Mouse (Mus musculus): Measurements from ENCODE around the gene Slc13a4. TPM values are rescaled to one million over a fixed set of nuclear protein-coding genes. Genes with fewer than 3 reads are reported as not detected.

Gene Slc13a4
- polyA plus RNA-seq, 1 experiment from 2014 or later: 8.0 TPM

DNA sequence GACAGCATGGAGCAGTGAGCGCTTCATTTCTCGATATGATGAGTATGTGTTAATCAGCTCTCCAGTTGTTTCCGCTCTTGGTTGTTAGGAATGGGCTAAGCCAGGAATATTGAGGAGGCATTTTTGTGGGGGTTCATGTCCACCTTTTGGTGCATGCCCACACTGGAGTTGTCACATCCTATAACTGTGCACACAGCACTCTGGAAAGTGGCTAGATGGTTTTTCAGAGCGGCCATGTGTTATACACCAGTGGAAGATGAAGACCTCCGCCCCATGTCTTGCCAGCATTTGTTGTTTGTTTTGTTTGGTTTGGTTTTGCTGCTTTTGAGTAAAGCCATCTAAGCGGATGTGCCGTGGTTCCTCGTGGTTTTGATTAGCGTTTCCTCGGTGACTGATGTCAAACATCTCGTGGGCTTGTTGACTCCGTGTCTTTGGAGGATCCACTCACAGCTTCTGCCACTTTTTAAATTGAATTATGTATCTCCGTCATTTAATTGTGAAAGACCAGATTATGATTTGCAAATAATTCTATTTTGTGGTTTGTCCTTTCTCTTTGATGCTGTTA lies 50.2 kb downstream of the Slc13a4 start:
- no peak for ATAC-seq
- H3K4me2 ChIP-seq (ENCODE audit: low read length): no peak overlapping the region
- H3K36me3 ChIP-seq (ENCODE audit: control insufficient read depth, insufficient read depth, low read length): 0 out of 2 replicates have a peak, but pooled peaks cover 2% of the 10 kb centered on the region
- H3K4me3 ChIP-seq (ENCODE audit: low read depth, low read length): no peak overlapping the region
- no peak overlapping the region for H3K27ac ChIP-seq (ENCODE audit: low read length)
- H3K27me3 ChIP-seq (ENCODE audit: control insufficient read depth, insufficient read depth, low read depth, low read length): no peaks in the 10 kb centered on the region
- no peaks in the 10 kb centered on the region for H3K9me3 ChIP-seq (replicated peaks; ENCODE audit: control insufficient read depth, low read length, poor library complexity, severe bottlenecking)
- 86% methylated on average over 13 of the region's 13 CpGs for WGBS
- no peak overlapping the region for H3K9ac ChIP-seq (ENCODE audit: low read depth, low read length)
- H3K4me1 ChIP-seq (ENCODE audit: control insufficient read depth, insufficient read depth, low read length): peaks cover 18% of the 10 kb centered on the region

DNA sequence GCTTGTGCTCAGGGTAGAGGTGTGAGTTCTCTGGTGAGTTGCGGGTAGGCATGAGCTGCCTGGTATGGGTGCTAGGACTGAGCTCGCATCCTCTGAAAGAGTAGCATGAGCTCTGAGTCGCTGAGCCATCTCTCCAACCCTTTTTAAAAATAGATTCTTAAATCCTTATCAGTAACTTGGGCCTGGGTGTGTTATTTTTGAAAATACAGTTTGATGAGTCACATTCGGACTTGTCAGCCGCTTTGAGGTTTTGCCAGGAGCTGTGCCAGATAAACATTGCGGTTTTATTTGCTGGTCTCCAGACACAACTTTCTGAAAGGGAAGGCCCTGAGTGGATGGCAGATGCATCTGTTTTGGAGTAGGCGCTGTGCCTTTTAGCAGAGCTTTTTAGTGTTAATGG lies 51.2 kb downstream of the Slc13a4 start:
- H3K27ac ChIP-seq (ENCODE audit: low read length): no peak overlapping the region
- no peaks in the 10 kb centered on the region for H3K27me3 ChIP-seq (ENCODE audit: control insufficient read depth, insufficient read depth, low read depth, low read length)
- 92% methylated on average over 7 of the region's 7 CpGs for WGBS

GRCm38 (mm10) chr6:35255017-35255416 lies 52.9 kb downstream of the Slc13a4 start:
- H3K4me1 ChIP-seq (ENCODE audit: control insufficient read depth, insufficient read depth, low read length): peaks cover 18% of the 10 kb centered on the region
- peak overlapping the region; percentile 78 for H3K4me2 ChIP-seq (ENCODE audit: low read length)
- H3K4me3 ChIP-seq (ENCODE audit: low read depth, low read length): no peak overlapping the region
- no peaks in the 10 kb centered on the region for H3K9me3 ChIP-seq (replicated peaks; ENCODE audit: control insufficient read depth, low read length, poor library complexity, severe bottlenecking)
- ATAC-seq: no peak
- no peak overlapping the region for H3K27ac ChIP-seq (ENCODE audit: low read length)
- H3K27me3 ChIP-seq (ENCODE audit: control insufficient read depth, insufficient read depth, low read depth, low read length): no peaks in the 10 kb centered on the region
- 77% methylated on average over 12 of the region's 12 CpGs for WGBS
- no peaks in the 10 kb centered on the region for H3K36me3 ChIP-seq (ENCODE audit: control insufficient read depth, insufficient read depth, low read length)
- H3K9ac ChIP-seq (ENCODE audit: low read depth, low read length): no peak overlapping the region

More for the DNA sequence above, 51.2 kb downstream of the Slc13a4 start:
- H3K36me3 ChIP-seq (ENCODE audit: control insufficient read depth, insufficient read depth, low read length): no peaks in the 10 kb centered on the region
- no peak overlapping the region for H3K4me3 ChIP-seq (ENCODE audit: low read depth, low read length)
- H3K9me3 ChIP-seq (replicated peaks; ENCODE audit: control insufficient read depth, low read length, poor library complexity, severe bottlenecking): no peaks in the 10 kb centered on the region
- no peak overlapping the region for H3K4me2 ChIP-seq (ENCODE audit: low read length)
- no peak overlapping the region for H3K9ac ChIP-seq (ENCODE audit: low read depth, low read length)
- H3K4me1 ChIP-seq (ENCODE audit: control insufficient read depth, insufficient read depth, low read length): peaks cover 18% of the 10 kb centered on the region
- no peak for ATAC-seq

- Histone ChIP-seq H3K4me3 (ENCODE audit: low read depth, low read length) (no peak overlapping the region), H3K36me3 (ENCODE audit: control insufficient read depth, insufficient read depth, low read length) (no peaks in the 10 kb centered on the region), H3K9ac (ENCODE audit: low read depth, low read length) (0 out of 2 replicates have a peak overlapping the region, but pooled peaks have one; percentile 35), H3K27me3 (ENCODE audit: control insufficient read depth, insufficient read depth, low read depth, low read length) (no peaks in the 10 kb centered on the region), H3K9me3 (replicated peaks; ENCODE audit: control insufficient read depth, low read length, poor library complexity, severe bottlenecking) (no peaks in the 10 kb centered on the region), H3K4me1 (ENCODE audit: control insufficient read depth, insufficient read depth, low read length) (peaks cover 18% of the 10 kb centered on the region), H3K27ac (ENCODE audit: low read length) (no peak overlapping the region), H3K4me2 (ENCODE audit: low read length) (peak overlapping the region; percentile 78)
- WGBS: 61% methylated on average over 9 of the region's 9 CpGs
- ATAC-seq: no peak
Measured at GRCm38 (mm10) chr6:35254136-35254904, 53.6 kb downstream of the Slc13a4 start.

GRCm38 (mm10) chr6:35253474-35253873 lies 54.5 kb downstream of the Slc13a4 start:
- H3K36me3 ChIP-seq (ENCODE audit: control insufficient read depth, insufficient read depth, low read length): no peaks in the 10 kb centered on the region
- no peaks in the 10 kb centered on the region for H3K27me3 ChIP-seq (ENCODE audit: control insufficient read depth, insufficient read depth, low read depth, low read length)
- 45% methylated on average over 5 of the region's 5 CpGs for WGBS
- peaks cover 18% of the 10 kb centered on the region for H3K4me1 ChIP-seq (ENCODE audit: control insufficient read depth, insufficient read depth, low read length)
- peak overlapping the region; percentile 74; the same call in 1 of the 2 replicates for H3K9ac ChIP-seq (ENCODE audit: low read depth, low read length)
- H3K4me3 ChIP-seq (ENCODE audit: low read depth, low read length): peak overlapping the region; percentile 77
- H3K9me3 ChIP-seq (replicated peaks; ENCODE audit: control insufficient read depth, low read length, poor library complexity, severe bottlenecking): no peaks in the 10 kb centered on the region
- no peak for ATAC-seq
- no peak overlapping the region for H3K27ac ChIP-seq (ENCODE audit: low read length)
- peak overlapping the region; percentile 78 for H3K4me2 ChIP-seq (ENCODE audit: low read length)

DNA sequence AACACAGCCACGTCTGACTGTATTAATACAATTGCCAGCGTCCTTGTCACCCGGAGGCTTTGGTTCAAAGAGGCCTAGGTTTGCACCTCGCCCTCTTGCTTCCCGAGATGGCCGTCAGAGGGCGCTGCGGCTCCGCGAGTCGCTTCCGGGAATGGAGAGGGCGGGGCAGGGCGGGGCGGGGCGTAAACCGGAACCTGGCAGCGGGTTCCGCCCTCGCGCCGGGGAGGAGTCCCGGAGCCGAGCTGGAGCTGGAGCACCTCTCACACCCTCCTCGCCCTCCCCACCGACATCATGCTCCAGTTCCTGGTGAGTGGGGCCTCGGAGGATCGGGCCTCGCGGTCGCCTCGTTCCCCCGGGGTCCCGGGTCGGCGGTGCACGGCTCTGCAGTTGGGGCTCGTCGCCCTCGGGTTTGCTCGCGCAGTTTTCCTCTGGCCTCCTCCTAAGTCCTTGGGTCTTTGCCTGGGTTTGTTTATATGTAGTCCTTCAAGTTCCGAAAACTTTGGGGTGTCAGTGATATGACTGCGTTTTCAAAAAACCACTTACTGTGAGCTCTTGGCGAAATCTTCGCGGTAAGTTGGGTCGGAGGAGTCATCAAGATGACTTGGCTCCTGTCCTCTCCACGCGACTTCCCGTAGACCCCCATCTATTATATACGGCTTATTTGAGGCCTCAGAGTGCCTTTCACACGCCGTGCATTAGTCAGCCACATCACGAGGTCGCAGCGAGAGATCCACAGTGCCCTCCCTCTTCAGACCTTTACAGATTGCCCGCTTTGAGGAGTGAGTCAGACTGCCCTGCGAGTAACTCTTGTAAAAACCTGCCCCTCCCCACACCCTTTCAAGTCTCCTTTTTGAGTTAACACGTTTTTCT lies 55.2 kb downstream of the Slc13a4 start:
- Histone ChIP-seq H3K27me3 (ENCODE audit: control insufficient read depth, insufficient read depth, low read depth, low read length) (no peaks in the 10 kb centered on the region), H3K27ac (ENCODE audit: low read length) (peak overlapping the region; percentile 73), H3K4me2 (ENCODE audit: low read length) (peak overlapping the region; percentile 78), H3K9me3 (replicated peaks; ENCODE audit: control insufficient read depth, low read length, poor library complexity, severe bottlenecking) (no peaks in the 10 kb centered on the region), H3K9ac (ENCODE audit: low read depth, low read length) (peak overlapping the region; percentile 74), H3K4me3 (ENCODE audit: low read depth, low read length) (peak overlapping the region; percentile 77), H3K4me1 (ENCODE audit: control insufficient read depth, insufficient read depth, low read length) (peaks cover 18% of the 10 kb centered on the region), H3K36me3 (ENCODE audit: control insufficient read depth, insufficient read depth, low read length) (no peaks in the 10 kb centered on the region)
- under 1% methylated on average over 57 of the region's 60 CpGs for WGBS
- ATAC-seq: peak; percentile 84

- ATAC-seq: peak; percentile 63; the same call in 1 of the 2 replicates
Measured at GRCm38 (mm10) chr6:35251807-35252476, 56.0 kb downstream of the Slc13a4 start.

GRCm38 (mm10) chr6:35245086-35245485 lies 62.8 kb downstream of the Slc13a4 start:
- WGBS: 55% methylated on average over 5 of the region's 5 CpGs
- no peak overlapping the region for H3K27ac ChIP-seq (ENCODE audit: low read length)
- H3K9me3 ChIP-seq (replicated peaks; ENCODE audit: control insufficient read depth, low read length, poor library complexity, severe bottlenecking): no peaks in the 10 kb centered on the region
- H3K4me3 ChIP-seq (ENCODE audit: low read depth, low read length): no peak overlapping the region
- no peaks in the 10 kb centered on the region for H3K27me3 ChIP-seq (ENCODE audit: control insufficient read depth, insufficient read depth, low read depth, low read length)
- no peak overlapping the region for H3K9ac ChIP-seq (ENCODE audit: low read depth, low read length)
- H3K4me1 ChIP-seq (ENCODE audit: control insufficient read depth, insufficient read depth, low read length): no peaks in the 10 kb centered on the region
- H3K36me3 ChIP-seq (ENCODE audit: control insufficient read depth, insufficient read depth, low read length): peaks cover 31% of the 10 kb centered on the region
- ATAC-seq: no peak
- no peak overlapping the region for H3K4me2 ChIP-seq (ENCODE audit: low read length)

More at GRCm38 (mm10) chr6:35251807-35252476, 56.0 kb downstream of the Slc13a4 start:
- Histone ChIP-seq H3K36me3 (ENCODE audit: control insufficient read depth, insufficient read depth, low read length) (no peaks in the 10 kb centered on the region), H3K9ac (ENCODE audit: low read depth, low read length) (peak overlapping the region; percentile 74; the same call in 1 of the 2 replicates), H3K4me3 (ENCODE audit: low read depth, low read length) (peak overlapping the region; percentile 77), H3K27me3 (ENCODE audit: control insufficient read depth, insufficient read depth, low read depth, low read length) (no peaks in the 10 kb centered on the region), H3K27ac (ENCODE audit: low read length) (peak overlapping the region; percentile 36; the same call in 1 of the 2 replicates), H3K4me1 (ENCODE audit: control insufficient read depth, insufficient read depth, low read length) (peaks cover 18% of the 10 kb centered on the region), H3K4me2 (ENCODE audit: low read length) (peak overlapping the region; percentile 78), H3K9me3 (replicated peaks; ENCODE audit: control insufficient read depth, low read length, poor library complexity, severe bottlenecking) (no peaks in the 10 kb centered on the region)
- 66% methylated on average over 17 of the region's 17 CpGs for WGBS
